Mouse (Mus musculus): ENCODE measurements around the gene Cyp20a1. TPM values are rescaled to one million over a fixed set of nuclear protein-coding genes. Genes with fewer than 3 reads are reported as not detected.

The Cyp20a1 gene
- polyA plus RNA-seq, 1 experiment from 2014 or later, result 9.1 TPM

GRCm38 (mm10) chr1:60432497-60432896 lies 89.4 kb downstream of the Cyp20a1 start:
- no peak overlapping the region for H3K27ac ChIP-seq
- DNase-seq (ENCODE audit: low spot score), result no peak
- no peak overlapping the region for H3K4me2 ChIP-seq (replicated peaks)
- H3K27me3 ChIP-seq (ENCODE audit: control insufficient read depth, insufficient read depth, low read length), result no peaks in the 10 kb centered on the region
- no peaks in the 10 kb centered on the region for H3K4me1 ChIP-seq (replicated peaks; ENCODE audit: control insufficient read depth, insufficient read depth, low read length)
- 16% methylated on average over 1 of the region's 1 CpGs for WGBS
- peaks cover 11% of the 10 kb centered on the region for H3K36me3 ChIP-seq (replicated peaks; ENCODE audit: control insufficient read depth, insufficient read depth)
- no peaks in the 10 kb centered on the region for H3K9me3 ChIP-seq (ENCODE audit: control insufficient read depth, low read length)
- no peak overlapping the region for H3K4me3 ChIP-seq (replicated peaks; ENCODE audit: low read length)
- no peak for ATAC-seq (ENCODE audit: low FRiP score)
- H3K9ac ChIP-seq, result no peak overlapping the region

Other genes starting within 250 kb of the Cyp20a1 start
- 9.1 and 11.1 TPM in 2 replicates for gene Carf, start 245.1 kb upstream of the Cyp20a1 start, polyA plus RNA-seq (2014; fragmentation: Nextera tagmentation; extraction: Ambion mirVana)
- 46.3 and 53.8 TPM in 2 replicates for gene Wdr12, start 244.7 kb upstream of the Cyp20a1 start, polyA plus RNA-seq (2014; fragmentation: Nextera tagmentation; extraction: Ambion mirVana)
- gene Nbeal1, start 162.7 kb upstream of the Cyp20a1 start, polyA plus RNA-seq (2014; fragmentation: Nextera tagmentation; extraction: Ambion mirVana), result 10.3 and 13.4 TPM in 2 replicates
- gene Abi2, start 66.3 kb downstream of the Cyp20a1 start, polyA plus RNA-seq (2014; fragmentation: Nextera tagmentation; extraction: Ambion mirVana), result 76.8 and 90.7 TPM in 2 replicates
- gene Raph1, start 223.8 kb downstream of the Cyp20a1 start, polyA plus RNA-seq (2014; fragmentation: Nextera tagmentation; extraction: Ambion mirVana), result 34.9 and 36.7 TPM in 2 replicates

Measured in hindbrain, embryonic 14.5 days (tissue).